Mouse (Mus musculus): Measurements from ENCODE around the gene Ly75.
A peak's percentile ranks its signal among the peaks of the same experiment; 100 is the strongest.

Gene Ly75

GRCm38 (mm10) chr2:60375126-60375525 lies 8.0 kb downstream of the Ly75 start:
- no peak for DNase-seq (ENCODE audit: extremely low read depth, low read depth, low spot score)

GRCm38 (mm10) chr2:60370188-60370587 lies 12.9 kb downstream of the Ly75 start:
- DNase-seq (ENCODE audit: extremely low read depth, low read depth, low spot score), result no peak

GRCm38 (mm10) chr2:60369454-60369853 lies 13.6 kb downstream of the Ly75 start:
- no peak for DNase-seq (ENCODE audit: extremely low read depth, low read depth, low spot score)

- DNase-seq (ENCODE audit: extremely low read depth, low read depth, low spot score), result no peak
Measured at GRCm38 (mm10) chr2:60367871-60368270, 15.2 kb downstream of the Ly75 start.

- DNase-seq (ENCODE audit: extremely low read depth, low read depth, low spot score), result peak; percentile 86
Measured at GRCm38 (mm10) chr2:60367204-60367603, 15.9 kb downstream of the Ly75 start.

GRCm38 (mm10) chr2:60365820-60366610 lies 17.1 kb downstream of the Ly75 start:
- DNase-seq (ENCODE audit: extremely low read depth, low read depth, low spot score), result no peak

- no peak for DNase-seq (ENCODE audit: extremely low read depth, low read depth, low spot score)
Measured at GRCm38 (mm10) chr2:60365138-60365775, 17.8 kb downstream of the Ly75 start.

GRCm38 (mm10) chr2:60362146-60362545 lies 21.0 kb downstream of the Ly75 start:
- no peak for DNase-seq (ENCODE audit: extremely low read depth, low read depth, low spot score)

- DNase-seq (ENCODE audit: extremely low read depth, low read depth, low spot score), result no peak
Measured at GRCm38 (mm10) chr2:60359796-60360195, 23.3 kb downstream of the Ly75 start.

GRCm38 (mm10) chr2:60355388-60355683 lies 27.8 kb downstream of the Ly75 start:
- DNase-seq (ENCODE audit: extremely low read depth, low read depth, low spot score), result no peak

- no peak for DNase-seq (ENCODE audit: extremely low read depth, low read depth, low spot score)
Measured at GRCm38 (mm10) chr2:60354541-60355387, 28.3 kb downstream of the Ly75 start.

- no peak for DNase-seq (ENCODE audit: extremely low read depth, low read depth, low spot score)
Measured at GRCm38 (mm10) chr2:60352296-60352695, 30.8 kb downstream of the Ly75 start.

- DNase-seq (ENCODE audit: extremely low read depth, low read depth, low spot score), result no peak
Measured at GRCm38 (mm10) chr2:60351781-60352180, 31.3 kb downstream of the Ly75 start.

GRCm38 (mm10) chr2:60347875-60348274 lies 35.2 kb downstream of the Ly75 start:
- peak; percentile 90 for DNase-seq (ENCODE audit: extremely low read depth, low read depth, low spot score)

GRCm38 (mm10) chr2:60346531-60346930 lies 36.6 kb downstream of the Ly75 start:
- no peak for DNase-seq (ENCODE audit: extremely low read depth, low read depth, low spot score)

- no peak for DNase-seq (ENCODE audit: extremely low read depth, low read depth, low spot score)
Measured at GRCm38 (mm10) chr2:60345717-60346116, 37.4 kb downstream of the Ly75 start.

GRCm38 (mm10) chr2:60343607-60344289 lies 39.4 kb downstream of the Ly75 start:
- no peak for DNase-seq (ENCODE audit: extremely low read depth, low read depth, low spot score)

- no peak for DNase-seq (ENCODE audit: extremely low read depth, low read depth, low spot score)
Measured at GRCm38 (mm10) chr2:60342107-60342880, 40.8 kb downstream of the Ly75 start.

- no peak for DNase-seq (ENCODE audit: extremely low read depth, low read depth, low spot score)
Measured at GRCm38 (mm10) chr2:60337937-60338336, 45.2 kb downstream of the Ly75 start.

- no peak for DNase-seq (ENCODE audit: extremely low read depth, low read depth, low spot score)
Measured at GRCm38 (mm10) chr2:60328641-60329040, 54.5 kb downstream of the Ly75 start.
